Mouse (Mus musculus) forebrain, embryonic 14.5 days (tissue): Measurements from ENCODE around the gene D130043K22Rik. TPM values are rescaled to one million over a fixed set of nuclear protein-coding genes. Genes with fewer than 3 reads are reported as not detected.

ENCODE experiments used
- ATAC-seq: fragments of 200-750 bp; cut with Nextera tagmentation; 2 replicates; pipeline ENCODE4 v1.8.0; 2017; ENCODE audit warnings: mild to moderate bottlenecking, moderate library complexity
- DNase-seq: peaks from one replicate; pipeline ENCODE4 v3.0.0-alpha.2; 2015; ENCODE audit warnings: low spot score
- H3K27ac ChIP-seq: fragments of 300-500 bp; sonication (generic); 2 replicates; pipeline ENCODE4 v1.5.1; 2014; ENCODE audit warnings: low read depth, mild to moderate bottlenecking, control low read depth, low read length, moderate library complexity
- H3K27me3 ChIP-seq: fragments of 300-500 bp; sonication (generic); replicated peaks from 2 replicates; pipeline ENCODE4 v1.6.1; 2014; ENCODE audit warnings: low read length, control low read depth, mixed read lengths; ENCODE audit not compliant: control insufficient read depth, insufficient read depth
- H3K36me3 ChIP-seq: fragments of 300-500 bp; sonication (generic); 2 replicates; pipeline ENCODE4 v1.6.1; 2014; ENCODE audit warnings: low read length, control low read depth; ENCODE audit not compliant: control insufficient read depth, insufficient read depth
- H3K4me1 ChIP-seq: fragments of 300-500 bp; sonication (generic); 2 replicates; pipeline ENCODE4 v1.6.1; 2014; ENCODE audit warnings: antibody characterized with exemption, low read length, control low read depth; ENCODE audit not compliant: control insufficient read depth, insufficient read depth
- H3K4me2 ChIP-seq: fragments of 300-500 bp; sonication (generic); 2 replicates; pipeline ENCODE4 v1.6.1; 2014; ENCODE audit warnings: mild to moderate bottlenecking, control low read depth, low read length
- H3K4me3 ChIP-seq: fragments of 300-500 bp; sonication (generic); 2 replicates; pipeline ENCODE4 v1.5.1; 2014; ENCODE audit warnings: low read depth, low read length, control low read depth
- H3K9ac ChIP-seq: fragments of 300-500 bp; sonication (generic); 2 replicates; pipeline ENCODE4 v1.6.1; 2014; ENCODE audit warnings: mild to moderate bottlenecking, low read length, control low read depth, moderate library complexity
- H3K9me3 ChIP-seq: fragments of 300-500 bp; sonication (generic); replicated peaks from 2 replicates; pipeline ENCODE4 v1.6.1; 2016; ENCODE audit warnings: low read length, control low read depth, mixed read lengths; ENCODE audit not compliant: control insufficient read depth
- WGBS: fragments of 180-500 bp; shearing (Covaris S2); extraction: QIAGEN DNeasy Blood & Tissue Kit; methylation state at CpG from one replicate; pipeline ENCODE4 v1.1.7; 2014; 5-methylcytosine and 5-hydroxymethylcytosine counted together
- polyA plus RNA-seq: library from polyadenylated mRNA; unstranded; fragments of >200 nt; fragmentation: Nextera tagmentation; extraction: Ambion mirVana; gene quantifications from 2 replicates; pipeline ENCODE4 v1.2.1, GENCODE M21; 2014

Gene D130043K22Rik
- polyA plus RNA-seq, 1 experiment from 2014 or later: 1.4 TPM

DNA sequence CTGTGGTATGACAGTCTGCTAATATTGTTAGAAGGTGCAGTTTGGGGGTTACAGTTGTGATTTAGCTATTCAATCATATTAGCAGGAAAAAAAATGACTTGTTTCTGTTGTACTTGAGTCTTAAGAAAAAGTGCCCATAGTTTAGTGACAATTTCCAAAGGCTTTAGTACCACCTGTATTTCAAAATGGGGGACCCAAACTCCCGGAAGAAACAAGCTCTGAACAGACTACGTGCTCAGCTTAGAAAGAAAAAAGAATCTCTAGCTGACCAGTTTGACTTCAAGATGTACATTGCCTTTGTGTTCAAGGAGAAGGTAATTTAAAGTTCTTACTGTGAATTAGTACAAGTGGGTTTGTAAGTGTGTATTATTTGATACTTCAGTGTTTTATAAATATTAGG lies 41.7 kb upstream of the D130043K22Rik start:
- Histone ChIP-seq H3K9me3 (no peaks in the 10 kb centered on the region), H3K36me3 (peaks cover 24% of the 10 kb centered on the region), H3K27me3 (no peaks in the 10 kb centered on the region), H3K4me2 (peak overlapping the region; percentile 88), H3K9ac (peak overlapping the region; percentile 95), H3K27ac (no peak overlapping the region), H3K4me1 (peaks cover 17% of the 10 kb centered on the region), H3K4me3 (peak overlapping the region; percentile 98)
- no peak for ATAC-seq
- WGBS: 9% methylated on average over 2 of the region's 2 CpGs
- DNase-seq: no peak

DNA sequence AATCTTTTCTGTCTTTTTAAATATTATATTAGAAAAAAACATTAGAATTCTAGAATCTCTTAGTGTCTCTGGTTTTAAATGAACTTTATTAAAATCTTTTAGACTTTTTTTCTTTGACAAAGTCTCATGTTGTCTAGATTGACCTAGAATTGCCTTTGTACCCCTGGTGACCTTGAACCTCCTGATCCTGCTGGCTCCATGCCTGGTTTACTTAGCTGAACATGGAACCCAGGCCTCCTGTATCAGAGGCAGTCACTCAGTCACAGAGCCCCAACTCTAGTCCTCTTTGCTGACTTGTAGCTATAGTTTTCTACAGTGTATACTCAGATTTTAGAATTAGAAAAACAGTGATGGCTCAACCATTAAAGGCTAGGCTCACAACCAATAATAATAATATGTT lies 38.9 kb upstream of the D130043K22Rik start:
- Histone ChIP-seq H3K9ac (no peak overlapping the region), H3K4me3 (no peak overlapping the region), H3K27me3 (no peaks in the 10 kb centered on the region), H3K4me2 (no peak overlapping the region), H3K27ac (no peak overlapping the region), H3K9me3 (no peaks in the 10 kb centered on the region), H3K4me1 (peaks cover 15% of the 10 kb centered on the region), H3K36me3 (peaks cover 50% of the 10 kb centered on the region)
- ATAC-seq: no peak
- DNase-seq: no peak

DNA sequence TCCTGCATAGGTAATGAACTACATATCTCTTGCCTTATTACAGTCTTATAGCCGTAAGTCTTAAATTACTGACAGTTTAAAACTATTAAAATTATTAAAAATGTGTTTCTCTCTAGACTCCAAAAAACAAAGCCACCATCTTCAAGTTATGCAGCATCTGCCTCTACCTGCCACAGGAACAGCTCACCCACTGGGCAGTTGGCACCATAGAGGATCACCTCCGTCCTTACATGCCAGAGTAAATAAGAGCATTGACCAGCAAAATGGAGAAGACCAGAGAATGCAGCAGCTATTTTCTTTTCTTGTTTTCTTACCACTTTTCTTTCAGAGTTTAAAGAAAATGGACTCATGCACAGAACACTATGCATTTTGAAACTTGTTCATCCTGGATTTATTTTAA lies 32.4 kb upstream of the D130043K22Rik start:
- Histone ChIP-seq H3K9ac (no peak overlapping the region), H3K4me1 (no peaks in the 10 kb centered on the region), H3K27ac (no peak overlapping the region), H3K4me2 (no peak overlapping the region), H3K9me3 (no peaks in the 10 kb centered on the region), H3K36me3 (peaks cover 76% of the 10 kb centered on the region), H3K4me3 (no peak overlapping the region), H3K27me3 (no peaks in the 10 kb centered on the region)
- 94% methylated on average over 2 of the region's 2 CpGs for WGBS
- no peak for ATAC-seq
- DNase-seq: no peak

DNA sequence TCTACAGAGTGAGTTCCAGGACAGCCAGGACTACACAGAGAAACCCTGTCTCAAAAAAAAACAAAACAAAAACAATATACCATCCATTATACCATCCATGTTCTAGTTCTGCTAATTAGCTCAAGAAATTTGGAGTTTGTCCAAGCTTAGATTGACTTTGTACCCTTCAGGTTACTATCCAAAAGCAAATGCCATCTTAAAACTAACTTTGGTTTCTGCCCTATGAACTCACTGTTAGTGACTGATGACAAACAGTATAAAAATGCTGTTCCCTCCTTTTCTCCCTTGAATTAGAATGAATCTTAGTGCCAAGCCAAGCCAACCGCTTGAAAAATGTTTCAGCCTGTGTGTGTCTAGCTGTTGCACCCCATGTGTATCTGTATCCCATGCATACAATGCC lies 30.3 kb upstream of the D130043K22Rik start:
- no peaks in the 10 kb centered on the region for H3K4me1 ChIP-seq
- peaks cover 58% of the 10 kb centered on the region for H3K36me3 ChIP-seq
- 71% methylated on average over 1 of the region's 1 CpGs for WGBS
- no peak overlapping the region for H3K9ac ChIP-seq
- no peak overlapping the region for H3K4me2 ChIP-seq
- H3K4me3 ChIP-seq: no peak overlapping the region
- H3K27ac ChIP-seq: no peak overlapping the region
- H3K9me3 ChIP-seq: no peaks in the 10 kb centered on the region
- no peaks in the 10 kb centered on the region for H3K27me3 ChIP-seq
- DNase-seq: no peak
- ATAC-seq: no peak

DNA sequence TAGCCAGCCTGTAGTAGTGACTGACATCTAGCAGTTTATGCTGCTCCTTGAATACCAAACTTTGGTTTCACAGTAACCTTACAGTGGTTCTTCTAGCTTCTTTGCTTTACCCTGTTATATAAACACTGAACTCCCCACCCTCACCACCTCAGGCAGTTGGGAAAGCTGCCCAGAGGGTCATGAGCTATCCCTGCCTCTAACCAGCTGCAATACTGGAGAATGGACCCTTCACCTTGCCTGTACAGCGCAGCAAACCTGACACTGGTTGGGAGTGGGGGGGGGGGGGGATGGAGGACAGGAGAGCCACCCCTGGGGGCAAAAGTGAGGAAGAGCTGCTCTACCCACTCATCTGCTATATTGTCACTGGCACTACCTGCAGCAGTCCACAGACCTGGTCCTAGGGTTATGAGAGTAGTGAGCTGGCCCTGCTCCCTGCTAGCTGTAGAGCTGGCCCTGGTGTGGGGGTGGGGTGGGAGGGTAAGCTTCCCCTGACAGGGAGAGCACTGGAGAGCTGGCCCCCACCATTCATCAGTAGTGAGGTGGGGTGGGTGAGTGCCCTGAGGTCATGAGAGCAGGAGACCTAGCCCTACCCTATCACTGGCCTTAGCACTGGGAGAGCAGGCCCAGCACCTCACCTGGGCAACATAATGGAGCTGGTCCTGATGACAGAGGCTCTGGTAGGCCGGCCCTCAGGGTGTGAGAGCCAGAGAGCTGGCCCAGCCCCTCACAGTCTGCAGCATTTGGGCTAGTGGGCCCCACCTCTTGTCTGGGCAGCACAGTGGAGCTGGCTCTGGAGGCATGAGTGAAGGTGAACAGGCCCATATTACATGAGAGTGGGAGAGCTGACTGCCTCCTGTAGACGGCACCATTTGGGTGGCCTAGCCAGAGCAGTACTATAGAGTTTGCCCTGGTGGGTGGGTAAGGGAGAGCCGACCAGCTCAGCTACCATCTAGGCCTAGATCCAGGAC lies 28.5 kb upstream of the D130043K22Rik start:
- Histone ChIP-seq H3K27ac (no peak overlapping the region), H3K4me3 (no peak overlapping the region), H3K4me1 (no peaks in the 10 kb centered on the region), H3K27me3 (no peaks in the 10 kb centered on the region), H3K9me3 (no peaks in the 10 kb centered on the region), H3K9ac (no peak overlapping the region), H3K4me2 (no peak overlapping the region), H3K36me3 (peaks cover 45% of the 10 kb centered on the region)
- DNase-seq (no peak), ATAC-seq (peak; percentile 68)
- 59% methylated on average over 4 of the region's 4 CpGs for WGBS

DNA sequence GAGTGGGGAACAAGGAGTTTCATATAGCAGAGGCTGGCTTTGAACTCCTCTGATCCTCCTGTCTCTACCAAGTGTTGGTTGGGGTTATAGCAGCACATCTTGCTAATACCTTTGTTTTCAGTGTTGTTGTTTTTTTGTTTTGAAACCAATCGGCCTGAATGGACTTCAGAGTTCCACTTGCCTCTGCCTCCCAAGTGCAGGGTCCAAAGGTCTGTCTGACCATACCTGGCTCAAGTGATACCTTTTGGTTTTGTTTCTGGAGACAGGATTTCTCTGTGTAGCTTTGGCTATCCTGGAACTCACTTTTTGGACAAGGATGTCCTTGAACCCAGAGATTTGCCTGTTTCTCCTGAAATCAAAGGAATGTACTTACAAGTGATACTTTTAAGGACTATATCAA lies 25.0 kb upstream of the D130043K22Rik start:
- Histone ChIP-seq H3K36me3 (peaks cover 15% of the 10 kb centered on the region), H3K4me2 (no peak overlapping the region), H3K27me3 (no peaks in the 10 kb centered on the region), H3K9ac (no peak overlapping the region), H3K27ac (no peak overlapping the region), H3K9me3 (no peaks in the 10 kb centered on the region), H3K4me1 (no peaks in the 10 kb centered on the region), H3K4me3 (no peak overlapping the region)
- ATAC-seq (no peak), DNase-seq (no peak)
- WGBS: 64% methylated on average over 1 of the region's 1 CpGs

DNA sequence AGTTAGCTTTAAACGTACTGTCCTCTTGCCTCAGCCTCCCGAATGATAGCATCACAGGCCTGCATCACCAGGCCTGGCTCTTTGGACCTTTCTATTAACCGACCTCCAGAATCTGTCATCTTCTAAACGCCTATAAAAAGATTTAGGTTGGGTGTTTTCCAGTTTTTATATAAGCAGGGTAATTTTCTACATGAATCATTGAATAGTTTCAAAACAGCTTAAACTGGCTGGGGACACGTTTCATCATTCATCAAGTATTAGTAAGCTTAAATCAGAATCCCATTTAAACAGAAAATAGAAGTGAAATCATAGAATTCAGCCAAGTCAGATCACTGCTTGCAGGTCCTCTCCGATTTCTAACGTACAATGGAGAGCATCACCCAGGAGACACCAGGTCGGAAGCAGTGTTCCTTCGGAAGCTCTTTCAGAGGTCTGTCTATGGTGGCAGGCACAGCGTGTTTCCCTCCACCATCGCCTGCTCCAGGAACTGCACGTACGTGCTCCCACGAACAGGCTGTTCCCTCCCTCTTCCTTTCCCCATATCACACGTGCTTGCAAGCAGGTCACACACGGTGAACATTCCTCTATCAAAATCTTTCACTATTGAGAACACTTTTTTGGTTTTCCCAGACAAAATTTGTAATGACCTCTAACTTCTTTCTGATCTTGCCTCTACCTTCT lies 22.1 kb upstream of the D130043K22Rik start:
- ATAC-seq: no peak
- DNase-seq: no peak
- H3K9me3 ChIP-seq: no peaks in the 10 kb centered on the region
- H3K36me3 ChIP-seq: peaks cover 5% of the 10 kb centered on the region; the same call in 1 of the 2 replicates
- no peak overlapping the region for H3K27ac ChIP-seq
- 91% methylated on average over 16 of the region's 16 CpGs for WGBS
- no peak overlapping the region for H3K4me3 ChIP-seq
- no peak overlapping the region for H3K4me2 ChIP-seq
- H3K27me3 ChIP-seq: no peaks in the 10 kb centered on the region
- no peak overlapping the region for H3K9ac ChIP-seq
- no peaks in the 10 kb centered on the region for H3K4me1 ChIP-seq

DNA sequence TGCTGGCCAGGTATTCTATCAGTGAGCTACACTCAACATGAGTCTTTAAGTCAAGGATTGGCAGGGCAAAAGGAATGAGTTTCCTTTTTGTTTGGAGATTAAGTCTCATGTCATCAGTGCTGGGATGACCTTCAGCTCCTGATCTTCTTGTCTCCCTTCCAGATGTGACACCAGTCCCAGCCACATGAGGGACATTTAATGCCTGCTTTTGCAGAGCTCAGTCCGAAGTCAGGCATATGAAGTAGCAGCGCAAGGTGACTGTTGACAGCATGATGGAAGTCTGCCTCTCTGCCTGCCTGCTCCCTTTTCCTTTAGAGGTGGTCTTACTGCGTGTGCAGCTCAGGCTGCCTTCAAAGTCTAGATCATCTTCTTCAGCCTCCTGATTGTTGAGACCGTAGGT lies 20.3 kb upstream of the D130043K22Rik start:
- Histone ChIP-seq H3K9me3 (no peaks in the 10 kb centered on the region), H3K27ac (no peak overlapping the region), H3K27me3 (no peaks in the 10 kb centered on the region), H3K36me3 (0 out of 2 replicates have a peak, but pooled peaks cover 4% of the 10 kb centered on the region), H3K9ac (no peak overlapping the region), H3K4me2 (no peak overlapping the region), H3K4me1 (no peaks in the 10 kb centered on the region), H3K4me3 (no peak overlapping the region)
- WGBS: 91% methylated on average over 4 of the region's 4 CpGs
- ATAC-seq (no peak), DNase-seq (no peak)

DNA sequence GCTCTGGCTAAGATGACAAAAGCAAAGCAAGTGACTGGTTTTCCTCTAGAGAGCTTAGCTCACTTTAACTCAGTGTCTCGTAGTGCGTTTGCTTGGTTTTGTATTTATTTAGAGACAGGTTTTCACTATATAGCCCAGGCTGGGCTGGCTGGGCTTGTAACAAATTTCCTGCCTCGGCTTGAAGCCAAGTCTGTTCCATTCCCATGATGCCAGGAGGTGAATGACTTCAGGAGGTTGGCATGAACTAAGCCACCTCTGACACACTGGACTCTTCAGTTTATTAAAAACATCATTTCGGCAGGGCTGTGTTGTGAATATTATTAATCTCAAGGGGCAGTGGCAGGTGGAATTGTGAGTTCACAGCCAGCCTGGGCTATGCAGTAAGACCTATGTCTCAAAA lies 19.3 kb upstream of the D130043K22Rik start:
- no peak overlapping the region for H3K4me3 ChIP-seq
- no peak overlapping the region for H3K4me2 ChIP-seq
- H3K36me3 ChIP-seq: no peaks in the 10 kb centered on the region
- H3K27ac ChIP-seq: no peak overlapping the region
- no peaks in the 10 kb centered on the region for H3K27me3 ChIP-seq
- DNase-seq: no peak
- H3K9ac ChIP-seq: no peak overlapping the region
- H3K9me3 ChIP-seq: no peaks in the 10 kb centered on the region
- WGBS: 91% methylated on average over 4 of the region's 4 CpGs
- ATAC-seq: no peak
- H3K4me1 ChIP-seq: no peaks in the 10 kb centered on the region
